Mouse (Mus musculus) cortical plate, adult 2 months (tissue): ENCODE data around the gene Extl2.

Source experiments
- CTCF ChIP-seq: fragments of 200-500 bp; IDR thresholded peaks from 2 replicates; pipeline ENCODE4 v1.5.1; 2011; ENCODE audit warnings: mild to moderate bottlenecking, control low read depth, low read length; ENCODE audit not compliant: insufficient read depth; ENCODE audit errors: extremely low read depth
- POLR2A ChIP-seq: fragments of 200-500 bp; IDR thresholded peaks from 2 replicates; pipeline ENCODE4 v1.6.1; 2011; ENCODE audit warnings: mild to moderate bottlenecking, low read length, control low read depth; ENCODE audit not compliant: insufficient read depth; ENCODE audit errors: extremely low read depth

DNA sequence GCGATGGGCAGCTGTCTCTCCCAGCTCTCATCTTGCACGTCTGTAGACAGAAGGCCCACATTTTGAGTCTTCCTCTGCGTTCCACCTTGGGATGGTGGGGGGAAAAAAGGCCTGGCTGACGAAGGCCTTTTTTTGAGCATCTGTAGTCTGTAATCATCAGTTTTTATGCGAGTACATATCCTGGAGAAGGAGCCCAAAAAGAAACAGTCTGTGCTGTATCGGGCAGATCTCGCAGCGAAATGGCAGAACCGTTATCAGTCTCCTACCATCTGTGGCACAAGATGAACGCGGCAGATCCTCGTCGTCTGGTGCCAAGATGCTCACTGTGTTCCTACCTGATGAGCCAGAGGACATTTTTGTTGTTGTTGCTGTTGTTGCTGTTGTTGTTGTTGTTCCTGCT is 8.9 kb downstream of the Extl2 start:
- no peak for TF ChIP-seq POLR2A
- no peak for TF ChIP-seq CTCF
